Mouse (Mus musculus) embryo, embryonic 10 days (tissue): ENCODE results near the gene Lysmd4.
A peak's percentile ranks its signal among the peaks of the same experiment; 100 is the strongest.

ENCODE experiments used
- DNase-seq: peaks from one replicate; pipeline ENCODE4 v3.0.0-alpha.2; 2015; ENCODE audit warnings: low spot score

Gene Lysmd4

DNA sequence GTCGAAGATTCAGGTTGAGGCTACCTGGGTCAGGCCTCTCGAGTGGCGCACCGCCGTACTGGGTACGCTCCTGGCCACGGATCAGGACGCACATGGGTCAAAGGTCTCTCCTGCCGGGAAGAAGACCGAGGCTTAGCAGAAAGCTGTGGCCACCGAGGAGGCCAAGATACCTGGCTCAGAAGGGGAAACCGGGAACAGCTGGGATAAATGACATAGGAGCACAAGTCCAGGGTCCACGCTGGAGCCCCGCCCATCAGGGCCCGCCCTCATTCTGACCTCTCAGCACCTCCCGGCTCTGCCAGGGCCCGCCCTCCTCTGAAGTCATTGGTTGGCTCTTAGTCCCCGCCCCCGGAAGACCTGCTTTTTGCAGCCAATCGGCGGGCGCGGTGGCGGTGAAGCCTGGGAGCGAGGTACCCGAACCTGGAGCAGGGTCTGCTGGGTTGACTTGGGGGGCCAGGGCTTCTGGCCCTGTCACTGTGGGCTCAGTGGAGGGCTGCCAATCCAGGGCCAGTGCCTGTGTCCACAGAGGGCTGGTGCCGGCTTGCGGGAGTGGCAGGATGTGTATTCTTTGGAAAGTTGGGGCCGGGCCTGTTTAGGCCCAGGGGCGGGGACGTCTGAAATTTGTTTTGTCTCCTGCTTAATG, at the start of gene Lysmd4:
Gene Lysmd4, plus strand, starts transcription at position 325 of the 643 bp plus-strand sequence.
- DNase-seq: peak; percentile 96

DNA sequence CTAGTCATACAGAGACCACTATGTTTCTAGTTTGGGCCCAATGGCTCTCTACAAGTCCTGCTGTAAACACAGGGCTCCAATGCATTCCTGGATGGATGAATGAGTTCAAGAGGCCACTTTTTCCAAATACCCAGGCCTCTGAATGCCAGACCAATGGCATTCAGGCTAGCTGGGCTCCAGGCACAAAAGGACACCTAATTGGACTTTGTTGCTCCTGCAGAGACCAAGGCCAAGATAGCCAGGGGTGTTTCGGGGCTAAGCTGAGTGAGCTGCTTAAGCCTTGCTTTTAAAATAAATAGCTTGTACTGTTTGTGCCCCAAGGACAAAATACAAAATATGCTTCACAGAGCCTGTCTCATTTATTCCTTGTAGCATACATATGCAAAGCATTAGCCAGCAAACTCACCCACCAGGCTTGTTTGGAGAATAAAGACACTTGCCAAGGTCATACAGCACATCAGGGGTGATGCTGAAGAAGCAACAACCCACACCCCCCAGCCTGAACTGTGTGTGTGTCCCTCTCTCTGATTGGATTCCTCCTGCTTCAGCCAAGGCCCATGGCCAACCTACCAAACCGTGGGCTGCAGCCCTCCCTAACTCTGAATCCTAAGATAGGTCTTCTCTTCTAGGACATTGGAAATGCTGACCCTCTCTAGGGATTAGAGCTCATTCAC, 48.7 kb upstream of the Lysmd4 start:
- DNase-seq: no peak

DNA sequence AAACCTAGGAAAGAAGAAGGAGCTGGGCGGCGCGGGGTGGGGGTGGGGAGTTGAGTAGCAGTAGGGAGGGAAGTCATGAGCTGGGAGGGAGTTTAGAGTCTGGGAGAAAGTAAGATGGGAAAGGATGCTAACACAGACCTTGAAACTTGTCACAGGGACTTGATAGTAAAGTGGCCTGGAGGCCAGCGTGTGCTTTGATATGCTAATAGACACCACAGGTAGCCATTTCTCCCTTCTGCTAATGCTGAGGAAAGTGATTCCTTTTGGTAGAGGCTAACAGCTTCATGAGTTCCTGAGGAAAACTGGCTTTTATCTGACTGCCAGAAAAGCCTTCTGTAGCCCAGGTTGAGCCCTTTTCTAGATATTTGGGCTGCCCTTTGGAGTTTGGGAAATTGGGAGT, 38.6 kb upstream of the Lysmd4 start:
- DNase-seq: no peak

DNA sequence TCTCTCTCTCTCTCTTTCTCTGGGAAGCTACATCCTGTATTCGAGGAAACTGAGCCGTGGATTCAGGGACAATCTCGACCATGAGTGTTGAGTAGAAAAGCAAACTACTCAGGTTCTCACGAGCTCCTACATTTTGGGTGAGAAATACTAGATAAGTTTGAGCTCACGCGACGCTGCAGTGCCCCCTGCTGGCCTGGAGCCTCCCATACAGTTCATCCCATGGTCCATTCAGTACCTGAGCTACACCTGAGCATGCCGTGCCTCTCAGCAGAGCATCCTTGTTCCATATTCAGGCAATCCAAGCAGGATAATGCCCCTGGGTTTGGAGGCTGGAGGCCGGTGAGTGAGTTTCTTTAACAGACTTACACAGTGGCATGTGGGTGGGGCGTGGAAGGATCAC, 22.9 kb upstream of the Lysmd4 start:
- peak; percentile 74 for DNase-seq

DNA sequence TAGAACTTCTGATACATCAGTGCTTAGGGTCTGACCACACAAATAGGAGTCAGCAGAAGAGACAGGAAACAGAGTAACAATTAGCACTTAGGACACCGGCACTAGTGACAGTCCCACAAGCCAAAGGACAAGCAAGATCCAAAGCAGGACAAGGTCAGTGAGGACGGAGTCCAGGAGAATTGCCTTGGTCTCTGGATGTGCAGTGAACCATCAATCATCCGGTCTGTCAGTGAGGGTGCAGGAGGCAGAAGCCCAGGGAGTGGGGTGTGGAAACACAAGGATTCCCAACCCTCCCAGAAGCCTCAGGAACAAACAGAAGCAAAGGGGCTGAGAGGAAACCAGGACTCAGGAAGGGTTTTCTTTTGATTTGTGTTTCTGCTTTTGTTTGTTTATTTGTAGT, 18.7 kb upstream of the Lysmd4 start:
- DNase-seq: no peak

DNA sequence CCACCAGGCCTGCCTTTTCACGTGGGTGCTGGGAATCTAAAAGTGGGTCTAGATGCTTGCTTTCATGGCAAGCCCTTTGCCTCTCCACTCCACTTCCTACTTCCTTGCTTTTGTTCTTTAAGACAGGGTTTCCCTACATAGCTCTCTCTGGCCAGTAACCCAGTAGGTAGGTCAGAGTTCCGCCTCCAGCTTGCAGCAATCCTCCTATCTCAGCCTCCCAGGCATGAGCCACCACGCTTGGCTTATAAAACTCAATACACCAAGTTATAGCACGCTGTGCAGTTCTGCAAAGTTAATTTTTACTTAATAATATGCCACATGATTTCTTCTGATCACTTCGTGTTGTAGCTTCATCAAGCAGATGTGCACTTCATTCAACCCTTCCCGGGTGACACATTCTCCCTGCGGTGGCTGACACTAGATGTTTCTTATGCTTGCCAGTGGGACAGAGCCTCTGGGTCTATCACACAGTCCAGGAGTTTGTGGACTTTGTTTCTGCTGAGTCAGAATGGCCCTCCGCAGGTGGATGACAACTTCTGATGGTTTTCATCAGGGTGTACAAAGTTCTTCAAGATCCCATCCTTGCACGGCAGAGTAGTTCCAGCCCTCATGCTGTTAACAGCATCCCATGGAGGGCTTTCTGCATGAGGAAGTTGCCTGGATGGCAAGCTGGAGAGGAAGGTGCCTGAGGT, 16.5 kb upstream of the Lysmd4 start:
- no peak for DNase-seq

DNA sequence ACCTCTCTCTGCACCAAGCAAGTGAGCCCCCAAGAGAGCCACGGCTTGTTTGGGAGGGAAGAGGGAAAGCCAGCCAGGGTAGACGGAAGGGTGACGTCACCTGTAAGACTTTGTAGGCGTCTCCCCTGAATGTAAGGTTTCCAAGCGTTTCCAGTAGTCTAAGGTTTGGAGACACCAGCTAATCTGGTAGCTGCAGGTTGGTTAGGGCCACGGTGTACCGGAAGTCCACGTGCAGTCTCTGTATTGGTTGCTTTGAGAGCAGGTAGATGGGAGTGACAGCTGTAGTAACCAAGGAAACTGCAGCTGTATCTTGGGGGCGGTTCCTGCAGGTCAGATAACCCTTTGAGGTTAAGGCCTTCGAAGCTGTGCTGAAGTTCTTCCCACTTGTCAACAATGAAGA, 15.8 kb upstream of the Lysmd4 start:
- no peak for DNase-seq

DNA sequence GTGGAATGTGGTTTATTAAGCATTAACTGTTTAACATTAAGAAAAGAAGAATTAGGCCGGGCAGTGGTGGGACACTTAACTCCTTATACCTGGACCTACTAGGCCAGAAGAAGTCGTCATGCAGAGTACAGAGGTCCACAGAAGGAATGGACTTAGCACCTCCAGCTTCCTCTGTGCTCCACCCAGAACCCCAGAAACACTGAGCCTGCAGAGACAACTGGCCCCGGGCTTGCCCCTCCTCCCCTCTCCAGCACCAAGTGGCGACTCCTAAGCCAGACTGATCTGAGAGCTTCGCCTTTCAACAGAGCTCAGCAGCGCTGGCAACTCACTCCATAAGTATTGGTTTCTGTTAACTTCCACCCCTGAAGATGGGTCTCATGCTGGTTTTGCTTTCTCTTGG, 14.6 kb upstream of the Lysmd4 start:
- DNase-seq: no peak

DNA sequence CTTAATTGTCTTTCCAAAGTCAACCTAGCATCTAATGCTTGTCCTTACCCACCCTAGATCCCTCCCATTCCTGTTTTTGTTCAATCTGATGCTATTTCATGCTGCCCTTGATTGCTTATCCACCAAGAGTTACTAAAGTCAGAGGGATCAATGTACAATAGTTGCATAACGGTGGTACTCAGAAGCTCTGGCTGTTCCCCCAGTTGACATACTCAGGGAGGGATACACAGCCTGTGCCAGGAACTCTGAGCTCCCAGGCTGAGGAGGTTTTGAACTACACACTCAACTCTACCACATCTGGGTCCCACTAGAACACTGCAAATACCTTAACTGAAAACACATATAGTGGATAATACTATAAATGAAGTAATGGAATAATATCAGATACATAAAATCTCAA, 14.0 kb upstream of the Lysmd4 start:
- DNase-seq: no peak

DNA sequence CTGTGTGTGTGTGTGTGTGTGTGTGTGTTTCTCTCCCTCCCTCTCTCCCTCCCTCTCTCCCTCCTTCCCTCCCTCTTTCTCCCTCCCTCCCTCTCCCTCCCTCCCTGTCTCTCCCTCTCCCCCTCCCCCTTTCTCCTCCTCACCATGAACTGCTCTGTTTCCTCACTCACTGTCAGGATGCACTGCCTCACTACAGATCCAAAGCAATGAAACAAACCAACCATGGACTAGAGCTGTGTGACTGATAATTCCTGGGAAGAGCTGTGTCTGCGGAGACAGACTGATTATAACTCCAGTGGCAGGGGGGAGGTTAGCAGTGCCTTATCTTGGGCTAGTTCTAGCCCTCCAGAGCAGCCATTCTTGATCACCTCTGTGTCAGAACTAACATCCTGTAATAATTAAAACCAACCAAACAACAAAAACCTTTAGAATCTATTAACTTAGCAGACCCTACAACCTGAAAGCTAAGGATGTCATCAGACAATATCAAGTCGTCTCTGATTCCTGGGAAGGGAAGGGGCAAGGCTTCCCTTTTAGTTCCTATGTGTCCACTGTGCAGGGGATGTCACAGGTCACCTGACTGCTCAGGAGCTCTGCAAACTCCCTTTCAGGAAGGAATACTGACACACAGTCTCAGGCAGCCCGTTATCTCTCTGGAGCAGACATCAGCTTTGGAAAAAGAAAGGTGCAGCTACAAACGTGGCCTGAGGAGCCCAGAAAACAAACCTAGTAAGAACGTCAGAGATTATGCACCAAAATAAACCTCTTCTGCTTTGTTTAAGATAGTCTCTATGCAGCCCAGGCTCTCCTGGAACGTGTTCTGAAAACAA, 12.1 kb upstream of the Lysmd4 start:
- DNase-seq: no peak

DNA sequence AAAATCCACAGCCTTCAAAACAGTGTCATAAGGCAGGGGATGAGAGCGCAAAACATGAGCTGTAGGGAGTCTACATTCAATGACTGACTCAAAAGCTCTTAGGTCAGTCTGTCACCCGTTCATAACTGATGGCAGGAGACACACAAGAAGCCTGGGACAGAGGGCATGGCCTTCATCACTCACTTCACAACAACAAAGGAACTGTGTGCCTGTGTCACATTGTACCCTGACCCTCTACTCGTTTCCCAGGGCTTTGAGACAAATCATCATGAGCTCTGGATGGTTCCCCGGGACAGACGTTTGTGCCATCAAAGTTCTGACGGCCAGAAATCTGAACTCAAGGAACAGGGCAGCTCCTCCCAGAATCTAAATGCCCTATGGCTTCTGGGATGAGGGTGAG, 11.0 kb upstream of the Lysmd4 start:
- DNase-seq: peak; percentile 64

DNA sequence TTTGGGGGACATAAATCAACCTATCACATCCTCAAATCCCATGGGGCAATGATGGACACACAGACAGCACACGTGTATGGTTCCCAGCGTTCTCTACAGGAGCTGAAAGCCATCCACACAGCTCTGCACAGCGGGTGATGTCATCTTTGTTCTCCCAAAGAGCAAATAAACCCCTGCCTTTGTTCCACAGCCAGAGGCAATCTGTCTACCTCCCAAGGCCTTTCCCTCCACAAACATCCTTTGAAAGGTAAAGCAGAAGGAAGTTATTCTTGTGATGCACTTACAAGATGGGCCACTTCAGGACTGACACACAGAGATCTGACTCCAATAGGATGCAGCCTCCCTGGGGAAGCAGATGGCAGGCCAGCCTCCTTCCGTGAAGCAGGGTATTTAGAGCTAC, 10.4 kb upstream of the Lysmd4 start:
- peak; percentile 51 for DNase-seq

DNA sequence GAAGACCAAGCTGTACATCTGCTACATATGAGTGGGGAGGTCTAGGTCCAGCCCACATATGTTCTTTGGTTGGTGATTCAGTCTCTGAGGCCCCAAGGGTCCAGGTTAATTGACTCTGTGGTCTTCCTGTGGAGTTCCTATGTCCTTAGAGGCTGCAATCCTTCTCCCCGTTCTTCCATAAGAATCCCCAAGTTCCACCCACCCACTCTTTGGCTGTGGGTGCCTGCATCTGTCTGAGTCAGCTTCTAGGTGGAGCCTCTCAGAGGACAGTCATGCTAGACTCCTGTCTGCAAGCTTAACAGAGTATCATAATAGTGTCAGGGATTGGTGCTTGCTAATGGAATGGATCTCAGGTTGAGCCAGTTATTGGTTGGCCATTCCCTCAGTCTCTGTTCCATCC, 8.8 kb upstream of the Lysmd4 start:
- no peak for DNase-seq

DNA sequence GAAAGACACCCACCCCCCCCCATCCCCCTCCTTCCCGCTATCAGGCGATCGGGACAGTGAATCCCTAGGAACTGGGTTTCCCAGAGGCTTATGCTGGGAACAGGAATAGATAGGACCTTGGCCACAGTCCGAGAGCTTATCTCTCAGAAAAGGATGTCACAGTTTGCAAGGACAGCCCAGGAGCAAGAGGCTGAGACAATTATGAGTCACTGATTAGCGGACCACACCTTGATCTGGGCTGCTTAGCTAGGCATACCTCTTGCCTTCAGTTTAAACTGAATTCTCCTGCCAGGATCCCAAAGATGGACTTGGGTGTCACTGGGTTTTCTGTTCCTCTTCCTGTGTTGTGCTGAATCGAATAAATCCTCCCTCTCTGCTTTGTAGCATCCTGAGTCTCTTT, 6.0 kb upstream of the Lysmd4 start:
- no peak for DNase-seq

DNA sequence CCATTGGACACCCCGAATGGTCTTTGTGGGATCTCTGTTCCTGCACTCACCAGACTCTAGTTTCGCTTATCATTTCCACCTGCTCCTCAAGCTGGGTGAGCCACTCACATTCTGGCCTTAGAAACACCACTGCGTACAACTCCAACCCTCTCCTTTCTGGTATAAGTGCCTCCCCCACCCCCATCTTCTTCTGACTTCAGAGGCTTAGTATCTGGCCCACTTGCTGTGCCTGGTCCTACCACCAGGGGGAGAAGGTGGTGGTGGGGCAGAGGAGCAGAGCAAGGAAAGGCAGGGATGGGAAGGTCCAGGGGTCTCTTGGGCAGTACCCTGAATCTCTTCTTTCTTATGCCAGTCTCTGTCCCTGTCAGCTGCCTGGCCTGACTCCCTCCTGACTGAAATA, 5.3 kb upstream of the Lysmd4 start:
- DNase-seq: peak; percentile 64

DNA sequence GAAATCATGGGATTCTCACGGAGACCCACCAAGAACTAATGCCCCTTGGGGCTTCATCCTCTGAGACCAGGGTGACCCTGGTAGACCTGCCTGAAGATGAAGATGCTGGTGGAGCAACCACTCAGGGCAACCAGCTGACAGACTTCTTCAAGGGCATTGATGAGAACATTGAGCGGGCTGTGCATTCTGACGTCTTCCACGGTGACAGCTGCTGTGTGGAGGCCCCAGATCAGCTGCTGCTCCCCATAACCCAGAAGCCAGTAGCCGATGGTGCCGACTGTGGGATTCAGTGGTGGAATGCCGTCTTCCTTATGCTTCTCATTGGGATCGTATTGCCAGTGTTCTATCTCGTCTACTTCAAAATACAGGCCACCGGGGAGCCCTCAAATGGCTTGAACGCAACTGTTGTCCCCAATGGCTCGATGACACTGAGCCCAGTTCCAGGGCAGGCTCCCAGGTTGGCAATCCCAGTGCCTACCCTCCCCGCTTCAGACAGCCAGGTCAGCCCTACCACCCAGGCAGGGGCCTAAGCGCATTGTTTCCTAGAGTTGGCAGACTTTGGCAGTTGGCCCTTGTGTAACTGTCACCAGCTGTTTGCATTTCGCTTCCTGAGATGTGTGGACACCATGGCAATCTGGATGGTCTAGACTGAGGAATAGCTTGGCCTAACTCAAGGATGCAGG, 3.7 kb downstream of the Lysmd4 start:
- no peak for DNase-seq

DNA sequence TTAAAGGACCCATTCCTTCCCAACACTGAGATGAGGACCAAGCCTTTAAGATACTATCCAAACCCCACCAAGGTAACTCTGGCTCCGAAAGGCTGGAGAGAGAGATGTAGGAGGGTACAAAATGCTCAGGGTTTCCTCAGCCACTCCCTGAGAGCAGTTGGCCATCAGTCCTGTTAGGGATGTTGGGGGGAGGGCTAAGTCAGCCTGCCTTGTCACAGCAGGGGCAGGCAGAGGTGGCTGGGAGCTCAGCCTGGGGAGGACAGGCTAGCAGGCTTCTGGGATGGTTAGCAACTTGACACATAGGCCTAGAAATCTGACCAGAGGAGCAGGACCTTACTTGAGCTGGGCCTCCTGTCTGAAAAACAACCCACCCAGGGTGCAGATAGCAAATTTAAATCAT, 5.2 kb downstream of the Lysmd4 start:
- DNase-seq: no peak

DNA sequence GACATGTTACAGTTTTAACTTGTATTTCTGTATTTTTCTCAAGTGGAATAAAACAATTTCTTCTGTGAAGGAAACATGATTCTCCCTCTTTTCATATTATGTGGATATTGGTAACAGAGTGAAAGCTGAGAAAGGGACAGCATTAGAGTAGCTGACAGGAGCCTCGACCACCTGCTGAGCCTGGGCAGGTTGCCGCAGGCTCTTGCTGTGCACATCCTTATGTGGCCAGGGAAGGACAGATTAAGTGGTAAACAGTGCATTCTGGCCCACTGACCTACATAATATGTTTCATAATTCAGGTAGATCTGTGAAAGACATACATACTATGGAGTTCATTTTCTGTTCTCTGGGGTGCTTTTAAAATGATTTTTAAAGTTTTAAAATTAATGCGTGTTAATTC, 6.0 kb downstream of the Lysmd4 start:
- DNase-seq: no peak

DNA sequence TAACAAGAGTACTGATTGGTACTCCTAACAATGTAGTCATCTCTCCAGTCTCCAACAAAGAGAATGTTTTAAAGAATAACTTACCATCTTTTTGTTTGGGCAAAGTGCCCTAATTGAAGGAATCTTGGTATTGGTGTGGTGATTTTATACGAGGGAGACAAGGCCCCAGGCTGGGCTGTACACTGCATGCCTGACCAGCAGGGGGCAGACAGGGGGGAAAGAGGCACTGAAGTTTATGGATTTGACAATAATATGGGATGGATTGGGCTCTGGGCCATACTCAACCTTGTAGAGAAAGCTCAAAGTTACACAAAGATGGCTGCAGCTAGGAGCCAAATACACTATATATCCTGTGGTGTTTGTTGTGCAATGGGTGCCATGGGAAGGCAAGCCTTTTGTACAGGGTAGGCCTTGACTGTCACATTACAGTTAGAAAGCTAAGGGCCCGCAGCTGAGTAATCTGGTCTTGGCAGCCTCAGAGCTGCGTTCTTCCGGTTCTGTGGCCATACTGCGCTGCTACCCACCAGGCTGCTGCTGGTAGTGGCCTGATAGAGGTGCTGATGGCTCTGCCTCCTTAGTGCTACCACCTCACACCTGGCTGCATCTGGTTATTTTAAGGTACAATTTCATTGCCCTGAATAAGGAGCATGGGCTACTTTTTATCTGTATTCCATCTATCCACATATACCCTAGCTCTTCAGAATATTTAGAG, 6.7 kb downstream of the Lysmd4 start:
- DNase-seq: peak; percentile 34

DNA sequence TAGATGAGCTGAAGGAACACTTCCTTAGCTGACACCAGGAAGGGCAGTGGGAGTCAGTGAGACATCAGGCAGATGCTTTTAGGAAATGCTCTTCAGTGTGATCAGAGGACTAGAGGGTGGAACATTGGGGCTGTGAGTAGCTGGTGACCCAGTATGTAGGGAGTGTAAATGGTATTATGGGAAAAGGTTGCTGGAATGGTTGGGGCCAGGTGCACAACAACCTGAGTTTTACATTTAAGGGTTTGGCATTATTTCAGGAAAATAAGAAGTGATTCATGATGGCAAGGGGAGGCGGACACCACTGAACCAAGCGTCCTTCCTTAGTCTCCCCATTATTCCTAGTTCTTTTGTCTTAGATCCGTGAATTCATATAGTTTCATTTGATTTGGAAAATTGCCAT, 7.4 kb downstream of the Lysmd4 start:
- no peak for DNase-seq

DNA sequence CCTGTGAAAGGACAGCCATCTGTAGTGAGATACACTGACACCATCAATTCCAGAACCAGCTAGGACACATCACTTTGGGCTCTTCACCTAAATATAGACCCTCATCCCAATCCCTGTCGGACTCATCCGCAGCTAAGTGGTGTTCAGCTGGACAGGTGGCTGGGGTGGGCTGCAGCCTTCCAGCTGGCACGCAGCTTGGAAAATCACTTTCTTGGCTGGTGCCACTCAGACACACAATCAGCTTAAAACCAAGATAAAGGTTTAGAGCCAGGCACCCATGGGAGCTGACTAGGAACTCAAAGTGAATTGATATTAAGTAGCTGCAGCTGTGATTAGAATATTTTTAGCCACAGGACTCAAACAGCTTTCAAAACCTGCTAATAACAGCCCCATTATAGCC, 7.9 kb downstream of the Lysmd4 start:
- no peak for DNase-seq
